Mouse (Mus musculus) kidney, postnatal 4 days (tissue): ENCODE data around the gene Pdlim1.

Experiments used
- DNase-seq, 2 experiments: peaks; one replicate each; pipeline ENCODE4 v3.0.0; 2021; ENCODE audit warnings: mixed read lengths in 2 of 2

Gene Pdlim1

GRCm38 (mm10) chr19:40283415-40283814 lies 11.8 kb upstream of the Pdlim1 start:
- DNase-seq: no peak

GRCm38 (mm10) chr19:40278372-40279023 lies 6.9 kb upstream of the Pdlim1 start:
- DNase-seq: no peak

GRCm38 (mm10) chr19:40277494-40277893 lies 5.9 kb upstream of the Pdlim1 start:
- DNase-seq: no peak

GRCm38 (mm10) chr19:40275401-40276188 lies 4.0 kb upstream of the Pdlim1 start:
- no peak for DNase-seq

- no peak for DNase-seq
These were observed 1.0 kb upstream of the Pdlim1 start for GRCm38 (mm10) chr19:40272674-40273073.

GRCm38 (mm10) chr19:40270351-40271307 lies 1.0 kb downstream of the Pdlim1 start:
- peak; percentile 44 to 56 for DNase-seq

GRCm38 (mm10) chr19:40269526-40269925 lies 2.1 kb downstream of the Pdlim1 start:
- no peak for DNase-seq

GRCm38 (mm10) chr19:40268493-40268892 lies 3.1 kb downstream of the Pdlim1 start:
- no peak for DNase-seq

- no peak for DNase-seq
These were observed 4.3 kb downstream of the Pdlim1 start for GRCm38 (mm10) chr19:40267380-40267779.

- DNase-seq: no peak
These were observed 12.2 kb downstream of the Pdlim1 start for GRCm38 (mm10) chr19:40259485-40259884.

- DNase-seq: no peak
These were observed 14.2 kb downstream of the Pdlim1 start for GRCm38 (mm10) chr19:40257396-40257795.

- DNase-seq: no peak
These were observed 15.1 kb downstream of the Pdlim1 start for GRCm38 (mm10) chr19:40256376-40257050.

GRCm38 (mm10) chr19:40255561-40255960 lies 16.1 kb downstream of the Pdlim1 start:
- DNase-seq: no peak

- DNase-seq: no peak
These were observed 16.9 kb downstream of the Pdlim1 start for GRCm38 (mm10) chr19:40254741-40255140.

- DNase-seq: no peak
These were observed 17.9 kb downstream of the Pdlim1 start for GRCm38 (mm10) chr19:40253768-40254167.

GRCm38 (mm10) chr19:40251115-40251514 lies 20.5 kb downstream of the Pdlim1 start:
- no peak for DNase-seq

GRCm38 (mm10) chr19:40249352-40249751 lies 22.3 kb downstream of the Pdlim1 start:
- no peak for DNase-seq

GRCm38 (mm10) chr19:40248476-40248875 lies 23.2 kb downstream of the Pdlim1 start:
- DNase-seq: no peak

GRCm38 (mm10) chr19:40247268-40247666 lies 24.4 kb downstream of the Pdlim1 start:
- DNase-seq: no peak

GRCm38 (mm10) chr19:40246646-40247267 lies 24.9 kb downstream of the Pdlim1 start:
- no peak for DNase-seq

- DNase-seq: peak; percentile 56 to 60
These were observed 30.6 kb downstream of the Pdlim1 start for GRCm38 (mm10) chr19:40240838-40241689.
